Mouse (Mus musculus): Measurements from ENCODE around the gene Mrgprb1. TPM values are rescaled to one million over a fixed set of nuclear protein-coding genes. Genes with fewer than 3 reads are reported as not detected.
"Not testable (repeated sequence)": the region's sequence is repeated elsewhere in the genome, so short reads cannot be mapped to it uniquely, and the experiment has no call there.

Gene Mrgprb1
- under 1 TPM; 0.20 to 0.25 TPM for total RNA-seq (2021)
- long read RNA-seq, experiment 1 = 0 reads
- long read RNA-seq, experiment 2 = 0 reads

DNA sequence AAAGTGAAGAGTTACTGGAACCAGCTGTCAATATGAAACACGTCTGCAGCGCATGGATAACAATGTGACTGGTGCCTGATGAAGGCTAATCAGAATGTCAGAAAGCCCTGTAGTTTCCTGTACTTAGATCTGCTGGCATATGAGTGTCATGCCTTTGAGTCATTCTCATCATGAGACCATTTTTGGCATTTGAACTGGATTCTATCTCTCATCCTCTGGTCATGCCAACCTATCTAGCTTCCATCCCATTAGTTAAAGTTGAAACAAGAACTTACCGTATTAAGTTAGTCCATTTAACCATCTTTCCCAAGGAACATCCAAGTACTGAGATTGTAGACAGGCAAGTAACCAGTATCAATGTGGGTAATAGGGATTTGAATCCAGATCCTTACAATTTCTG, at the start of gene Mrgprb1:
TSS of gene Mrgprb1 (minus strand) at position 101 of the 400 bp plus-strand sequence.
- TF ChIP-seq CTCF (IDR thresholded peaks at IDR 0.05) = no peak
- no peak within 1 kb of the TSS for H3K4me3 ChIP-seq
- DNase-seq = no peak
- intact Hi-C loops (cut with DNase I) = no loop called here
- no peak within 1 kb of the TSS for H3K27ac ChIP-seq

DNA sequence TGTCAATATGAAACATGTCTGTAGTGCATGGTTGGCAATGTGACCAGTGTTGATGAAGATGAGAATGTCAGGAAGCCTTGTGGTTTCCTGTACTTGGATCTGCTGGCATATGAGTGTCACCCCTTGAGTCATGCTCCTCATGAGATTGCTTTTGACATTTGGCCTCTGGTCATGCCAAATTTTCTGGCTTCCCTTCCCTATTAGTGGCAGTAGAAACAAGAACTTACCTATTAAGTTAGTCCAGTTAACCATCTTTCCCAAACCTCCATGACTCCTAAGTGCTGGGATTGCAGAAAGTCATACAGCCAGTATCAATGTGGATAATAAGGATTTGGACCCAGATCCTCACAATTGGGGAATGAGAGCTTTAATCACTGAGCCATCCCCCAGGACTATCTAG, 43.1 kb upstream of the Mrgprb1 start, which contains the start of gene Mrgprx2:
TSS of gene Mrgprx2 (minus strand) at position 101 of the 400 bp plus-strand sequence.
- no peak for TF ChIP-seq CTCF (IDR thresholded peaks at IDR 0.05)
- DNase-seq = no peak
- Histone ChIP-seq H3K4me3 (no peak within 1 kb of the TSS), H3K27ac (no peak within 1 kb of the TSS)
- intact Hi-C loops (cut with DNase I) = no loop called here

DNA sequence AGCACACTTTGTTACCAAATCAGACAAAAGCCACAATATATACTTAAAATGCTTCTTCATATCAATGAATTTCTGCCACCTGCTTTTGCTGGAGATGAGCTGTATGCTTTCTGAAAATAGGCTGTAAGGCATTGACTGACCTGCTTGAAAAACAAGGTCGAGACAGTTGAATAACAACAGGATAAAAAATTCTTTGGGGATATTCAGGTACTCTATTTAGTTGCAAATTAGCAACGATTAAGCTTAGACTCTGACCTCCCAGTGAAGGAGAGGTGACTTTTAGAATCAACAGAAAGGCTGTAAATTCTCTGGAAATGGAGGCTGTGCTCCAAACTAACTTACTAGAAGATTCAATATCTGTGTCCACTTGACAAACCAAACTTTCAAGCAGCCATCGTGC, 19.6 kb downstream of the Mrgprb1 start:
- DNase-seq = no peak
- Histone ChIP-seq H3K4me3 (no peak overlapping the region), H3K27ac (no peak overlapping the region)
- intact Hi-C loops (cut with DNase I) = no loop called here
- no peak for TF ChIP-seq CTCF (IDR thresholded peaks at IDR 0.05)

DNA sequence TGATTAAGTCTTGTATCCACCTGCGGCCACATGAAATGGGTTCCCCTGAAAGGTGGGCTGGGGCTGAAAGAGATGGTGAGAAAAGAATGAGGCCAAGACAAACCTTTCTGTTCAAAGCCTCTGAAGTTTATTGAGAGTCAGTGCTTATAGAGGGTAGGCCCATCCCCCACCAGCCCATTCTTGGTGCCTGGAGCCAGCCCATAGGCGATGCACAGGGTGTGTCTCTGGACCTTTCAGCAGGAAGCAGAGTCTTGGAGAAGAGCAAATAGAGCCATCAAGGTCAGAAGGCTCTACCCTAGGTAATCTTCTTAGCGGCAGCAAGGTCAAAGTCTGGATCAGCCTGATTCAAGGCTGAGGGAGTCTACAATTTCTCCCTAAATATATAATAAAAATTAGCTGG, 20.2 kb downstream of the Mrgprb1 start:
- H3K27ac ChIP-seq; DNase-seq; intact Hi-C loops (cut with DNase I); H3K4me3 ChIP-seq: not testable (repeated sequence)

Other genes starting within 250 kb of the Mrgprb1 start
- gene Mrgprb8, start 67.8 kb downstream of the Mrgprb1 start, total RNA-seq (2021) = not detected
- under 1 TPM in 1 of 2 experiments, not detected in 1; 0.11 TPM for gene Mrgprx2, start 43.0 kb upstream of the Mrgprb1 start, total RNA-seq (2021)
- gene Mrgprb2, start 101.7 kb upstream of the Mrgprb1 start, total RNA-seq (2021) = under 1 TPM in 1 of 2 experiments, not detected in 1; 0.15 TPM
- not detected for gene Mrgprb3, start 187.5 kb upstream of the Mrgprb1 start, total RNA-seq (2021)

All from gastrocnemius, adult 2 months (tissue).